In the genomic region with DNA sequence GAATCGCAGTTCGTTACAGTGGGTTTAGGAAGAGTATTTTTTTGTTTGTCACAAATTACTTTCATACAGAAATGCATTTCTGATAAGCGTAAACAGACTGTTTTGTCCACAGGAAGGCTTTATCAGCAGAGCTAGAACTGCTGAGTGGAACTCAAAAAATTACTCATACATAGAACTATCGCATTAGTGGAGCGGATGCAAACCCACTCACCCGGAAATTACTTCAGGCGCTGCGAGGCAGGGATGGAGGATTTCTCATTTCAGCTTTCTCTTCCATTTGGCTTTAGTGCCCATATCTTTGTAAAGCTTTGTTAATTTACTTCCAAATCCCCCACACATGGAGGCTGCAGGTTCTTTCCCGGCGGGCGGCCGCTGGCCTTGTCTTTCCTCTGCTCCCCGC, we compare ENCODE assay signal across 9 mouse cellular contexts. TPM values are rescaled to one million over a fixed set of nuclear protein-coding genes. Genes with fewer than 3 reads are reported as not detected.
DNase-seq lines count a peak whose midpoint lies in the region; ATAC-seq lines count a peak whose summit lies in the region.
"Had no signal": no experiment of that assay in that cellular context is flagged by ENCODE, and none has a peak within 500 bp of the region (broad histone marks: within the 10 kb centered on the region; RNA-seq: fewer than 3 reads in every experiment).

No protein-coding gene starts in this region.

- H3K27me3 ChIP-seq in heart, embryonic 10.5 days (ENCODE audit: insufficient read depth, poor library complexity, severe bottlenecking): peaks cover 3% of the 10 kb centered on the region
- H3K27me3 ChIP-seq in midbrain, embryonic 15.5 days (replicated peaks): 0 out of 2 replicates have a peak, but pooled peaks cover 2% of the 10 kb centered on the region

- intact Hi-C loops in heart, postnatal 36 days (cut with DNase I): no loop called here

- no peak for DNase-seq in heart, embryonic 10.5 days (ENCODE audit: low spot score)
- DNase-seq in heart, postnatal 36 days: no peak
- peak; percentile 32 for DNase-seq in embryo, embryonic 9.5 days (ENCODE audit: extremely low spot score)
- peak; percentile 9 for DNase-seq in induced T-regulatory cell, adult 2 months (ENCODE audit: low read depth)
- DNase-seq in thymus, postnatal 4 days: no peak
- no peak for DNase-seq in layer of hippocampus, adult 8-10 months (ENCODE audit: low spot score in 2 of 2)
- no peak for DNase-seq in thymus, postnatal 10 days (ENCODE audit: low spot score in 2 of 2)

- no peaks in the 10 kb centered on the region for H3K9me3 ChIP-seq in heart, embryonic 10.5 days
- H3K9me3 ChIP-seq in midbrain, embryonic 15.5 days: no peaks in the 10 kb centered on the region

- 0 out of 2 replicates have a peak overlapping the region, but pooled peaks have one; percentile 10 for H3K9ac ChIP-seq in midbrain, embryonic 15.5 days

- no peaks in the 10 kb centered on the region for H3K36me3 ChIP-seq in heart, embryonic 10.5 days
- H3K36me3 ChIP-seq in midbrain, embryonic 15.5 days (replicated peaks): no peaks in the 10 kb centered on the region

- 13% methylated on average over 13 of the region's 13 CpGs for WGBS in heart, embryonic 10.5 days
- WGBS in midbrain, embryonic 15.5 days: 16% methylated on average over 13 of the region's 13 CpGs

- ATAC-seq in midbrain, embryonic 15.5 days (replicated peaks): no peak

- H3K4me3 ChIP-seq in heart, embryonic 10.5 days: peak overlapping the region; percentile 50
- peak overlapping the region; percentile 15; the same call in 1 of the 2 replicates for H3K4me3 ChIP-seq in midbrain, embryonic 15.5 days

- H3K27ac ChIP-seq in heart, embryonic 10.5 days: no peak overlapping the region
- H3K27ac ChIP-seq in midbrain, embryonic 15.5 days: no peak overlapping the region

- 0 out of 2 replicates have a peak, but pooled peaks cover 2% of the 10 kb centered on the region for H3K4me1 ChIP-seq in heart, embryonic 10.5 days
- peaks cover 3% of the 10 kb centered on the region; the same call in 1 of the 2 replicates for H3K4me1 ChIP-seq in midbrain, embryonic 15.5 days

- H3K4me2 ChIP-seq in midbrain, embryonic 15.5 days: peak overlapping the region; percentile 36

RNA-seq across cellular contexts. Expression of gene Npy, which starts 14.4 kb away (rescaled TPM):
- 0.43 and 0.92 TPM in 2 replicates for polyA plus RNA-seq in heart, embryonic 10.5 days (2016; fragmentation: Nextera tagmentation; extraction: Ambion mirVana)
- total RNA-seq in heart, postnatal 36 days (2021): under 1 TPM in 1 of 2 experiments, not detected in 1; 0.97 TPM
- 99.7 and 150 TPM in 2 replicates for polyA plus RNA-seq in midbrain, embryonic 15.5 days (2015; fragmentation: Nextera tagmentation; extraction: Ambion mirVana)
- total RNA-seq in layer of hippocampus, adult 8-10 months (2022): 100 to 1,000 TPM in 1 of 4 experiments, 10 to 100 TPM in 3; 68.4 to 101 (median 84.9) TPM
- polyA plus RNA-seq: C2C12 had no signal

Comparison
In these comparisons a context has a peak if more than half of its experiments do, and no peak if none do; other contexts are left out.
1. DNase-seq: peak in embryo, embryonic 9.5 days (single experiment) and induced T-regulatory cell, adult 2 months (single experiment); none in heart, embryonic 10.5 days (single experiment), heart, postnatal 36 days (0 of 2), thymus, postnatal 4 days (single experiment), layer of hippocampus, adult 8-10 months (0 of 2) and thymus, postnatal 10 days (0 of 2).
2. RNA of gene Npy, which starts 14.4 kb away (total RNA-seq): 68.4 to 101 TPM in layer of hippocampus, adult 8-10 months; 0.97 TPM in heart, postnatal 36 days; every median in the first group is over 10 times any median in the second.